Mouse (Mus musculus) heart, adult 2 months (tissue): Measurements from ENCODE around the gene Brd1.

Experiments used
- CTCF ChIP-seq: fragments of 200-600 bp; IDR thresholded peaks from 2 replicates; pipeline ENCODE4 v1.8.1; 2022; ENCODE audit warnings: antibody characterized with exemption, mild to moderate bottlenecking, moderate library complexity
- EP300 ChIP-seq: fragments of 200-500 bp; IDR thresholded peaks from 2 replicates; pipeline ENCODE4 v1.6.1; 2011; ENCODE audit warnings: low read depth, low read length, control low read depth; ENCODE audit not compliant: insufficient read depth
- POLR2A ChIP-seq: fragments of 200-500 bp; IDR thresholded peaks from 2 replicates; pipeline ENCODE4 v1.6.1; 2011; ENCODE audit warnings: mild to moderate bottlenecking, low read depth, low read length, control low read depth; ENCODE audit not compliant: insufficient read depth

DNA sequence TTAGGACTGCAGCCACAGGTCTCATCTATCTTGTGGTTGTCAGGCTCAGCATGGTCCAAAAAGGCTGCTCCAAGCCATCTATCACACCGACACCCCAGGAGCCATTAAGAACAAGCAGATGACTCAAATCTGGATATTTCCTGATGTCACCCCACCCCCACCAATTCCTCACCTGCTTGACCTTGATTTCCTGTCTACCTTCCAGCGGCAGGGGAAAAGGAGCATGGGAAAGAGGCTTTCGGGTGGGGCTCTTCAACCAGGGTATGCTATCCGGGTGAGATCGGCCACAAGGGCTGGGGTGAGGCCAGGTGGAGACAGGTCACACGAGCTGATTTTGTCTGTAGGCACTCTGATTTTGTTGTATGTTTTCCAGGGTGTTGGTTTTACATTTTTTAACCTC lies 50.0 kb downstream of the Brd1 start:
- TF ChIP-seq EP300 (no peak), CTCF (no peak), POLR2A (no peak)
